Mouse (Mus musculus): ENCODE data around the gene Cx3cr1. TPM values are rescaled to one million over a fixed set of nuclear protein-coding genes. Genes with fewer than 3 reads are reported as not detected.
"Not testable (repeated sequence)": the region's sequence is repeated elsewhere in the genome, so short reads cannot be mapped to it uniquely, and the experiment has no call there.

Gene Cx3cr1
- polyA plus RNA-seq, 1 experiment from 2014 or later = 7.6 TPM

DNA sequence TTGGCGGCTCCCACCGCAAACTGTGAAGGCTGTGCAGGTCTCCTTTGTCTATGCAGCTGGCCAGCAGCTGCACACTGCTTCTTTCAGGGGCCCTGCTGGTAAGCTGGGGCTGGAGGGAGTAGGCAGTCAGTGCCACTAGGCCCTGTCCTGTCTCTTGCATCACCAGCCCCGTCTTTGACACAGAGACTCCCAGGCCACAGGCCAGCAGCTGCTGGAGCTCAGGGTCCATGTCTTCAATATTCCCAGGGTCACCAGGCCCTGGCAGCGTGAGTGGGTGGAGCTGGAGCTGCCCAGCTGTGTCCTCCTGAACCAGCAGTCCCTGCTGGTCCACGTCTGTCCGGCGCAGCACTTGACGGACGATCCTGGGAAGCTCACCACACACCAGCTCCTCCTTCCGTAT, 52.7 kb downstream of the Cx3cr1 start:
- Histone ChIP-seq H3K9ac (ENCODE audit: low read length) (peak overlapping the region; percentile 0; the same call in 1 of the 2 replicates), H3K4me1 (replicated peaks; ENCODE audit: control insufficient read depth, insufficient read depth, low read length) (peaks cover 15% of the 10 kb centered on the region), H3K4me3 (ENCODE audit: low read depth, low read length) (no peak overlapping the region), H3K36me3 (ENCODE audit: control insufficient read depth, insufficient read depth, low read length) (no peaks in the 10 kb centered on the region), H3K9me3 (ENCODE audit: control insufficient read depth, low read length) (no peaks in the 10 kb centered on the region), H3K4me2 (ENCODE audit: low read length) (no peak overlapping the region), H3K27ac (ENCODE audit: low read depth) (no peak overlapping the region), H3K27me3 (replicated peaks; ENCODE audit: control insufficient read depth, insufficient read depth, low read length) (no peaks in the 10 kb centered on the region)
- DNase-seq (ENCODE audit: low spot score) (no peak), ATAC-seq (replicated peaks; ENCODE audit: low FRiP score, low TSS enrichment, low read depth) (no peak)
- WGBS = 51% methylated on average over 10 of the region's 10 CpGs

DNA sequence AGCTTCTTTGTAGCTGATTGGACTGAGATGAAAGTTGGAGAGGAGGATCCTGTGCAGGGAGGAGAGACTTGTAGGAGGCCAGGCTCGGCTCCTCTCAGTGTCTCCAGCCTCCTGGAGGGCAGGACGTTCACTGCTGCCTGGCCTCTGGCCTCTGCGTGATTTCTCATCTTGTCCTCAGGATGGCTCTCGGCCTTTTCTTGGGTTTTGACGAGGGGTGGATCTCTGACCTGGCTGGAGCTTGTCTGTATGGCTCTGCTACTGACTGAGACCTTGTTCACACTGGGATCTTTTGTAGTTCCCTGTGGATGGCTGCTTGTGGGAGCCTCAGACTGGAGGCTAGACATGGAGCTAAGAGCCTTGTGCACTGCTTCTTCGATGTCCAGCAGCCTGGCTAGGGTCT, 54.9 kb downstream of the Cx3cr1 start:
- H3K27me3 ChIP-seq (replicated peaks; ENCODE audit: control insufficient read depth, insufficient read depth, low read length) = no peaks in the 10 kb centered on the region
- H3K9me3 ChIP-seq (ENCODE audit: control insufficient read depth, low read length) = no peaks in the 10 kb centered on the region
- no peak overlapping the region for H3K4me2 ChIP-seq (ENCODE audit: low read length)
- H3K9ac ChIP-seq (ENCODE audit: low read length) = no peak overlapping the region
- no peak overlapping the region for H3K4me3 ChIP-seq (ENCODE audit: low read depth, low read length)
- 51% methylated on average over 6 of the region's 6 CpGs for WGBS
- H3K4me1 ChIP-seq (replicated peaks; ENCODE audit: control insufficient read depth, insufficient read depth, low read length) = peaks cover 10% of the 10 kb centered on the region
- H3K27ac ChIP-seq (ENCODE audit: low read depth) = no peak overlapping the region
- no peaks in the 10 kb centered on the region for H3K36me3 ChIP-seq (ENCODE audit: control insufficient read depth, insufficient read depth, low read length)
- DNase-seq (ENCODE audit: low spot score) (no peak), ATAC-seq (replicated peaks; ENCODE audit: low FRiP score, low TSS enrichment, low read depth) (no peak)

DNA sequence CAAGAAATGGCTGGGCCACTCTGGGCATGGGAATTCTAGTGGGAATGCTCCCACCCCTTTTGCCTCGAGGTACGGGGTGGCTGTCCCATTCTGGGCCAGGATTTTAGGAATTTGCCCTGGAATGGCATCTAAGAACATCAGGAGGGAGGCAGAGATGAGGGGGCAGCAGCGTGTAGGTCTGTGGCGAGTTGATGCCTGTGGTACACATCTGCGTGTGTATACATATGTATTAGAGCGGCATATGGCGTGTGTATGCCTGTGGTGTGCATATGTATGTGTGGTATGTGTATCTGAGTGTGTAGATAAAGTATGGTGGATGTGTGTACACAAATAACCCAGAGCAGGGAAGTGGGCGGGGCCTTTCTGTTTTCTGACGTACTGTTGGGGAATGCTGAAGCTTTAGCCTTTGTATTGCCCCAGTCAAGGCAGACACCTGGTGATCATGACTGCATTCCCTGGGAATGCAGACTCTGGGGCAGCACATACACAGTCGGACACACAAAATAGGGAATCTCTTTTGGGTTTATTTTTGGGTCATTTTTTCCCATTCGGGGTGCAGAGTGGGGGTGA, 56.3 kb downstream of the Cx3cr1 start:
- H3K4me2 ChIP-seq (ENCODE audit: low read length) = no peak overlapping the region

DNA sequence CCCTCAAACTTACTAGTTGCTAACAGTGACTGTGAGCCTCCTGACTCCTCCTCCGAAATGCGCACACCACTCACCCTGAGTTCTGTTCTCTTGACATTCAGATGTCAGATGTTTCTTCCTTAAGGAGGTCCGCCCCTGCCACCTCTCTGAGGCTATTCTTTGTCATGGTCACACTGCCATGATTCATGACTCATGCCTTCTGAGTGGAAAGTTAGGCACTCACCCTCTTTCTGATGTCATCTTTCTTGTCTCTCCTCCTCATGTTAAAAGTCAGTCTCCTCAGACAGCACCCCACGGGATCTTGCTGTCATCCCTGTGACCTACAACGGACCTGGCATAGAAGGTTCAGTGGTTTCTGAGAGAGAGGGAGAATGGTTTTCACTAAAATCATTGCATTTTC, 56.9 kb downstream of the Cx3cr1 start:
- WGBS = 79% methylated on average over 5 of the region's 5 CpGs
- no peak for ATAC-seq (replicated peaks; ENCODE audit: low FRiP score, low TSS enrichment, low read depth)

More for the DNA sequence above, 56.3 kb downstream of the Cx3cr1 start:
- peaks cover 13% of the 10 kb centered on the region for H3K4me1 ChIP-seq (replicated peaks; ENCODE audit: control insufficient read depth, insufficient read depth, low read length)
- H3K27ac ChIP-seq (ENCODE audit: low read depth) = no peak overlapping the region
- H3K36me3 ChIP-seq (ENCODE audit: control insufficient read depth, insufficient read depth, low read length) = no peaks in the 10 kb centered on the region
- no peaks in the 10 kb centered on the region for H3K9me3 ChIP-seq (ENCODE audit: control insufficient read depth, low read length)
- no peak for DNase-seq (ENCODE audit: low spot score)
- ATAC-seq (replicated peaks; ENCODE audit: low FRiP score, low TSS enrichment, low read depth) = no peak
- no peak overlapping the region for H3K9ac ChIP-seq (ENCODE audit: low read length)
- H3K27me3 ChIP-seq (replicated peaks; ENCODE audit: control insufficient read depth, insufficient read depth, low read length) = no peaks in the 10 kb centered on the region
- WGBS = 65% methylated on average over 11 of the region's 11 CpGs
- H3K4me3 ChIP-seq (ENCODE audit: low read depth, low read length) = no peak overlapping the region

DNA sequence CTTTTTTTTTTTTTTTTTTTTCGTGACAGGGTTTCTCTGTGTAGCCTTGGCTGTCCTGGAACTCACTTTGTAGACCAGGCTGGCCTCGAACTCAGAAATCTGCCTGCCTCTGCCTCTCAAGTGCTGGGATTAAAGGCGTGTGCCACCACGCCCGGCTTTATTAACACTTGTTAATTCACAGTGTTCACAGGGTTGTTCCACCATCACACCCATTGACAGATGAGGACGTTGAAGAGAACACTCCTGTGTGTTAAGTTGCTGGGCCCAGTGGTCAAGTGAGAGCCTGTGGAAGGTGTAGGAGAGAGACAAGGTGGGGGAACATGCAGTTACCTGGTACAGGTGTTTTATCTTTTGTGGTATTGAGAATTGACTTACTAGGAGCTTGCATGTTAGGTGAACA, 57.5 kb downstream of the Cx3cr1 start:
- not testable (repeated sequence) for H3K4me3 ChIP-seq (ENCODE audit: low read depth, low read length); H3K9ac ChIP-seq (ENCODE audit: low read length); H3K4me2 ChIP-seq (ENCODE audit: low read length); DNase-seq (ENCODE audit: low spot score); H3K27ac ChIP-seq (ENCODE audit: low read depth); H3K9me3 ChIP-seq (ENCODE audit: control insufficient read depth, low read length); H3K27me3 ChIP-seq (replicated peaks; ENCODE audit: control insufficient read depth, insufficient read depth, low read length); ATAC-seq (replicated peaks; ENCODE audit: low FRiP score, low TSS enrichment, low read depth); H3K36me3 ChIP-seq (ENCODE audit: control insufficient read depth, insufficient read depth, low read length)
- 84% methylated on average over 6 of the region's 6 CpGs for WGBS
- H3K4me1 ChIP-seq (replicated peaks; ENCODE audit: control insufficient read depth, insufficient read depth, low read length) = peaks cover 13% of the 10 kb centered on the region

More for the DNA sequence above, 56.9 kb downstream of the Cx3cr1 start:
- no peak overlapping the region for H3K4me2 ChIP-seq (ENCODE audit: low read length)
- no peaks in the 10 kb centered on the region for H3K9me3 ChIP-seq (ENCODE audit: control insufficient read depth, low read length)
- peaks cover 13% of the 10 kb centered on the region for H3K4me1 ChIP-seq (replicated peaks; ENCODE audit: control insufficient read depth, insufficient read depth, low read length)
- H3K27ac ChIP-seq (ENCODE audit: low read depth) = no peak overlapping the region
- no peak overlapping the region for H3K9ac ChIP-seq (ENCODE audit: low read length)
- H3K36me3 ChIP-seq (ENCODE audit: control insufficient read depth, insufficient read depth, low read length) = no peaks in the 10 kb centered on the region
- H3K4me3 ChIP-seq (ENCODE audit: low read depth, low read length) = no peak overlapping the region
- DNase-seq (ENCODE audit: low spot score) = no peak
- no peaks in the 10 kb centered on the region for H3K27me3 ChIP-seq (replicated peaks; ENCODE audit: control insufficient read depth, insufficient read depth, low read length)

DNA sequence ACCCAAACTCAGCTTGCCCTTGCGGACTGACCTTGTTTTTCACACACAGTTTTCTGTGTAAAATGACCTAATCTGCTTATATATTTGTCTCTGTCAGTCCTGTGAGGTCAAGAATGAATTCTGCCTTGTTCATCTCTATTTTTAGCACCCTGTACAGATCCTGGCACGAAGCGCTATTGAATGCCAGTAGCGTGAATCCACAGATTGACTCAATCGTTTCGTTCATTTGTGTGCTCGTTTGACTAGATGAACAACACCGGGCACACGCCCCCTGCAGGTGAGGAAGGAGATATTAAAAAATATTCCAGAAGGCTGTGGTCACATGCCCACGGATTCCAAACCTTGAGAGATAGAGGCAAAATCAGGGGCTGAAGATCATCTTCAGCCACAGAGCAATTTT, 58.1 kb downstream of the Cx3cr1 start:
- peak overlapping the region; percentile 76 for H3K27ac ChIP-seq (ENCODE audit: low read depth)
- H3K9me3 ChIP-seq (ENCODE audit: control insufficient read depth, low read length) = no peaks in the 10 kb centered on the region
- H3K4me2 ChIP-seq (ENCODE audit: low read length) = peak overlapping the region; percentile 77
- ATAC-seq (replicated peaks; ENCODE audit: low FRiP score, low TSS enrichment, low read depth) (peak; percentile 40), DNase-seq (ENCODE audit: low spot score) (no peak)
- H3K9ac ChIP-seq (ENCODE audit: low read length) = 0 out of 2 replicates have a peak overlapping the region, but pooled peaks have one; percentile 13
- H3K4me3 ChIP-seq (ENCODE audit: low read depth, low read length) = peak overlapping the region; percentile 32
- H3K36me3 ChIP-seq (ENCODE audit: control insufficient read depth, insufficient read depth, low read length) = no peaks in the 10 kb centered on the region
- peaks cover 13% of the 10 kb centered on the region for H3K4me1 ChIP-seq (replicated peaks; ENCODE audit: control insufficient read depth, insufficient read depth, low read length)
- no peaks in the 10 kb centered on the region for H3K27me3 ChIP-seq (replicated peaks; ENCODE audit: control insufficient read depth, insufficient read depth, low read length)
- WGBS = under 1% methylated on average over 10 of the region's 10 CpGs

DNA sequence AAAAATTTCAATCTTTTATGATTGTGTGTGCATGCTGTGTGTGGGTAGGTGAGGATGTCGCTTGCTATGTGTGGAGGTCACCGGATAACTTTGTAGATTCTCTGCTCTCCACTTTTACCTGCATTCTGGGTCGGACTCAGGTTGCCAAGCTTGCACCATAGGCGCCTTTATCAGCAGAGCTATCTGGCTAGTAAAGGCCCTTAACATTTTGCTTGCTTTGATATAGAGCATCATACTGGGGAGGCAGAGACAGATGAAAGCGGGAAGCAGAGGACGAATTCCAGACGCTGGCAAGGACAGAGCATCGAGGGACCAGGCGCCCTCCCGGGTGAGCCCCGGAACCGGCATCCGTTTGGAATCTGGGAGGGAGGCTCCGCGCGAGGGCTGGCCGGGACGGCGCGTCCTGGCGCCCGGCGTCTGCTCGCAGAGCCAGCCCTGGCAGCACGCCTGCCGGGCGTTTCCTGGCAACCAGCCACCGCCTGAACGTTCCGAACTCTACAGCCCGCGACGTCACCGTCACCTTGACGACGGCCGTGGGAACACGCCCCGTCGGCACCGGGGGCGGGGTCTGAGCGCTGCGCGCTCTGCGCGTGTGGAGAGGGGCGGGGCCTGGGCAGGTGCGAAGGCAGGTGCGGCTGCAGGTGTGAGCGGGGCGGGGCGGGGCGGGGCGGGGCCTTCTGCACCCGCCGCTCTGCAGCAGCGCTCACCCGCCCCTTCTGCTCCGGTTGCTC, 58.7 kb downstream of the Cx3cr1 start:
- DNase-seq (ENCODE audit: low spot score) (peak; percentile 97), ATAC-seq (replicated peaks; ENCODE audit: low FRiP score, low TSS enrichment, low read depth) (peak; percentile 92)
- H3K27ac ChIP-seq (ENCODE audit: low read depth) = peak overlapping the region; percentile 76
- 1% methylated on average over 60 of the region's 60 CpGs for WGBS
- H3K4me1 ChIP-seq (replicated peaks; ENCODE audit: control insufficient read depth, insufficient read depth, low read length) = peaks cover 13% of the 10 kb centered on the region
- peak overlapping the region; percentile 32 for H3K4me3 ChIP-seq (ENCODE audit: low read depth, low read length)
- peak overlapping the region; percentile 36; the same call in 1 of the 2 replicates for H3K9ac ChIP-seq (ENCODE audit: low read length)
- no peaks in the 10 kb centered on the region for H3K27me3 ChIP-seq (replicated peaks; ENCODE audit: control insufficient read depth, insufficient read depth, low read length)
- H3K4me2 ChIP-seq (ENCODE audit: low read length) = peak overlapping the region; percentile 77
- no peaks in the 10 kb centered on the region for H3K9me3 ChIP-seq (ENCODE audit: control insufficient read depth, low read length)
- H3K36me3 ChIP-seq (ENCODE audit: control insufficient read depth, insufficient read depth, low read length) = no peaks in the 10 kb centered on the region

DNA sequence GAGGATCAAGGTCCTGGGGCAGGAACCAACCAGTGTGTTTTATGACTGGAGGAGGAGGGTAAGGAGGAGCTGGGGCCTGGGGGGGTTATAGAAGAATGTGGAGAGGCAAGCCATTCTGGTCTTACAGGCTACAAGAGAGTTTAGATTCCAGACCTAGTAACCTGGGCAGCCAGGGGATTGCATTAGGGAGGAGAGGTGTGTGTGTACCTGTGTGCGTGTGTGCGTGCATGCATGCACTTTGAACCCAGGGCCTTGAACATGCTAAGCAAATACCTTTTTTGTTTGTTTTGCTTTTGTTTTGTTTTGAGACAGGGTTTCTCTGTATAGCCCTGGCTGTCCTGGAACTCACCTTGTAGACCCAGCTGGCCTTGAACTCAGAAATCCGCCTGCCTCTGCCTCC, 59.8 kb downstream of the Cx3cr1 start:
- no peak overlapping the region for H3K4me2 ChIP-seq (ENCODE audit: low read length)
- no peaks in the 10 kb centered on the region for H3K9me3 ChIP-seq (ENCODE audit: control insufficient read depth, low read length)
- no peak overlapping the region for H3K27ac ChIP-seq (ENCODE audit: low read depth)
- H3K9ac ChIP-seq (ENCODE audit: low read length) = no peak overlapping the region
- H3K4me1 ChIP-seq (replicated peaks; ENCODE audit: control insufficient read depth, insufficient read depth, low read length) = peaks cover 13% of the 10 kb centered on the region
- no peaks in the 10 kb centered on the region for H3K36me3 ChIP-seq (ENCODE audit: control insufficient read depth, insufficient read depth, low read length)
- ATAC-seq (replicated peaks; ENCODE audit: low FRiP score, low TSS enrichment, low read depth) (no peak), DNase-seq (ENCODE audit: low spot score) (no peak)
- no peaks in the 10 kb centered on the region for H3K27me3 ChIP-seq (replicated peaks; ENCODE audit: control insufficient read depth, insufficient read depth, low read length)
- H3K4me3 ChIP-seq (ENCODE audit: low read depth, low read length) = no peak overlapping the region
- 93% methylated on average over 3 of the region's 3 CpGs for WGBS

All from intestine, embryonic 14.5 days (tissue).